9 mouse cellular contexts compared by ENCODE assay signal in the genomic region with DNA sequence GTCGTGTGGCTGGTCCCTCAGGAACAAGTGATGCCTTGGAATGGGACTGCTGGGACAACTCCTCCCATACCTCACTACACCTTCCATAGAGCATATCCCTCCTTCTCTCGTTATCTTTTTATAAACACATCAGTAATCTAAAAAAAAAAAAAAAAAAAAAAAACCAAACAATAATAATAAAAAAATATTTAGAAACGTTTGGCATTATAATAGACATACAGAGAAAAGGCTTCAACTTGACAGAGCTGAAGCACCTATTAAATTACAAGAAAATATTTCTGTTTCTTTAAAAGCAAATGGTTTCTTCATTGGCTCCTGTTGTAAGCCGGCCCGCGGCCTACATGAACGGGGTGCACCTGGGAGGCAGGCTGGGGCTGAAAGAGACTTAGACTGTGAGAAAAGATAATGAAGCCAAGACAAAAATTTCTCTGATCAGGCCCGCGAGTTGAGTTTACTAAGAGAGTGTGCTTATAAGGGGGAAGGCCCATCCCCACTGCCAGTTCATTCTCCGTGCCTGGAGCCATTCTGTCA. TPM values are rescaled to one million over a fixed set of nuclear protein-coding genes. Genes with fewer than 3 reads are reported as not detected.
A peak's percentile ranks its signal among the peaks of the same experiment; 100 is the strongest.
DNase-seq lines count a peak whose midpoint lies in the region; ATAC-seq lines count a peak whose summit lies in the region.
"Had no signal": no experiment of that assay in that cellular context is flagged by ENCODE, and none has a peak within 500 bp of the region (broad histone marks: within the 10 kb centered on the region; RNA-seq: fewer than 3 reads in every experiment).

No protein-coding gene starts in this region.

- H3K4me1 ChIP-seq in heart, embryonic 12.5 days (replicated peaks) = peaks cover 5% of the 10 kb centered on the region
- H3K4me1 ChIP-seq in limb, embryonic 15.5 days = no peaks in the 10 kb centered on the region

- DNase-seq in heart, postnatal 36 days = no peak
- DNase-seq in thymus, postnatal 14 days = peak; percentile 71
- no peak for DNase-seq in thymus, adult 18-20 months
- DNase-seq in right cerebral cortex, postnatal 36 days (ENCODE audit: low spot score in 2 of 2) = no peak
- DNase-seq in layer of hippocampus, adult 9-11 months = no peak
- DNase-seq in spleen, postnatal 14 days (ENCODE audit: low spot score in 2 of 2) = no peak
- DNase-seq: cerebellum, adult 9-11 months had no signal

- no peak overlapping the region for H3K27ac ChIP-seq in heart, embryonic 12.5 days (ENCODE audit: poor library complexity, severe bottlenecking)
- H3K27ac ChIP-seq in limb, embryonic 15.5 days = 0 out of 2 replicates have a peak overlapping the region, but pooled peaks have one; percentile 11

- no peaks in the 10 kb centered on the region for H3K27me3 ChIP-seq in heart, embryonic 12.5 days (replicated peaks)
- H3K27me3 ChIP-seq in limb, embryonic 15.5 days = no peaks in the 10 kb centered on the region

- ATAC-seq in heart, embryonic 12.5 days (ENCODE audit: insufficient number of reproducible peaks, low FRiP score) = no peak
- ATAC-seq in limb, embryonic 15.5 days (ENCODE audit: insufficient number of reproducible peaks, low FRiP score, low TSS enrichment, low read depth) = no peak

- H3K4me3 ChIP-seq in heart, embryonic 12.5 days = peak overlapping the region; percentile 38
- H3K4me3 ChIP-seq in limb, embryonic 15.5 days = peak overlapping the region; percentile 25

- intact Hi-C loops in heart, postnatal 36 days (cut with DNase I) = loop anchor here (2.0 kb wide), 1 partner anchor 27 kb away; no protein-coding TSS in a partner anchor

- 0 out of 2 replicates have a peak overlapping the region, but pooled peaks have one; percentile 1 for H3K9ac ChIP-seq in heart, embryonic 12.5 days
- no peak overlapping the region for H3K9ac ChIP-seq in limb, embryonic 15.5 days

- H3K36me3 ChIP-seq in heart, embryonic 12.5 days = no peaks in the 10 kb centered on the region
- no peaks in the 10 kb centered on the region for H3K36me3 ChIP-seq in limb, embryonic 15.5 days

- WGBS in heart, embryonic 12.5 days = 46% methylated on average over 10 of the region's 10 CpGs
- 40% methylated on average over 10 of the region's 10 CpGs for WGBS in limb, embryonic 15.5 days

- H3K9me3 ChIP-seq in heart, embryonic 12.5 days (replicated peaks) = no peaks in the 10 kb centered on the region
- H3K9me3 ChIP-seq in limb, embryonic 15.5 days = no peaks in the 10 kb centered on the region

- peak overlapping the region; percentile 61 for H3K4me2 ChIP-seq in heart, embryonic 12.5 days
- peak overlapping the region; percentile 32 for H3K4me2 ChIP-seq in limb, embryonic 15.5 days

RNA-seq across cellular contexts. Expression of gene Gimap9, which starts 0.5 kb away (rescaled TPM):
- polyA plus RNA-seq in heart, embryonic 12.5 days (2016; fragmentation: Nextera tagmentation; extraction: Ambion mirVana) = 8.7 and 9.4 TPM in 2 replicates
- 1 to 10 TPM; 4.8 to 5.2 TPM for total RNA-seq in heart, postnatal 36 days (2021)
- 6.9 and 7.5 TPM in 2 replicates for polyA plus RNA-seq in limb, embryonic 15.5 days (2015; fragmentation: Nextera tagmentation; extraction: Ambion mirVana)

RNA-seq across cellular contexts. Expression of gene Gimap4, which starts 8.9 kb away (rescaled TPM):
- 9.9 and 10.7 TPM in 2 replicates for polyA plus RNA-seq in heart, embryonic 12.5 days (2016; fragmentation: Nextera tagmentation; extraction: Ambion mirVana)
- total RNA-seq in heart, postnatal 36 days (2021) = 10 to 100 TPM; 23.6 to 30.4 TPM
- polyA plus RNA-seq in limb, embryonic 15.5 days (2015; fragmentation: Nextera tagmentation; extraction: Ambion mirVana) = 17.5 and 20.6 TPM in 2 replicates

RNA-seq across cellular contexts. Expression of gene Gimap8, which starts 28.4 kb away (rescaled TPM):
- polyA plus RNA-seq in heart, embryonic 12.5 days (2016; fragmentation: Nextera tagmentation; extraction: Ambion mirVana) = 0.90 and 1.2 TPM in 2 replicates
- total RNA-seq in heart, postnatal 36 days (2021) = 1 to 10 TPM; 6.7 to 6.8 TPM
- polyA plus RNA-seq in limb, embryonic 15.5 days (2015; fragmentation: Nextera tagmentation; extraction: Ambion mirVana) = 1.4 and 1.5 TPM in 2 replicates

RNA-seq across cellular contexts. Expression of gene Gimap6, which starts 32.6 kb away (rescaled TPM):
- 28.7 and 28.8 TPM in 2 replicates for polyA plus RNA-seq in heart, embryonic 12.5 days (2016; fragmentation: Nextera tagmentation; extraction: Ambion mirVana)
- 10 to 100 TPM; 40.5 to 46.0 TPM for total RNA-seq in heart, postnatal 36 days (2021)
- 22.4 and 26.0 TPM in 2 replicates for polyA plus RNA-seq in limb, embryonic 15.5 days (2015; fragmentation: Nextera tagmentation; extraction: Ambion mirVana)

RNA-seq across cellular contexts. Expression of gene Gm28053, which starts 42.9 kb away (rescaled TPM):
- polyA plus RNA-seq in heart, embryonic 12.5 days (2016; fragmentation: Nextera tagmentation; extraction: Ambion mirVana) = 2.4 and 3.6 TPM in 2 replicates
- 1 to 10 TPM; 3.1 to 4.7 TPM for total RNA-seq in heart, postnatal 36 days (2021)
- polyA plus RNA-seq in limb, embryonic 15.5 days (2015; fragmentation: Nextera tagmentation; extraction: Ambion mirVana) = 1.6 and 2.4 TPM in 2 replicates
